Mouse (Mus musculus) naive thymus-derived CD4-positive, alpha-beta T cell, adult 2 months (primary cell): ENCODE data around the gene Vps9d1.
"Not testable (repeated sequence)": the region's sequence is repeated elsewhere in the genome, so short reads cannot be mapped to it uniquely, and the experiment has no call there.

Experiments
- DNase-seq: peaks from one replicate; pipeline ENCODE4 v3.0.0-alpha.2; 2011; ENCODE audit warnings: low read depth

Vps9d1 gene

GRCm38 (mm10) chr8:123253451-123254098 lies 573 bp downstream of the Vps9d1 start:
- DNase-seq: no peak

DNA sequence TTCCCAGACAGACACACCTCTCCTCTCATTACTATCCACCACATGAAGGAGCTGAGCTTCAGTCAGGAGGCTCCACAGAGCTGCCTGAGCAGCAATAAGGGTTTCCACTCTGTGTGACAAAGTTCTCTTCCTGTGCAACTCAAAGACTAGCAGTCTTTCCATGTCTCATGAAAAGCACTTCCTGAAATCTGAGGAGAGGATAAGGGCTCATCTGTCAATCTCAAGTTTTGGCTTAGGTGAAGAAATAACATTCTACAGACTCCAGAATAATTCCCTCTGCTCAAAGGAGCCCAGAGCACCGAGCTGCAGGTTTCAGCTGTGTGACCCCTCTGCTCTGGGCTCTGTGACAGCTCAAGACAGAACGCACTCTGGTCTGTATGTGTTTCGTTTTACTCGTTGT lies 1.2 kb downstream of the Vps9d1 start:
- DNase-seq: peak; percentile 21

DNA sequence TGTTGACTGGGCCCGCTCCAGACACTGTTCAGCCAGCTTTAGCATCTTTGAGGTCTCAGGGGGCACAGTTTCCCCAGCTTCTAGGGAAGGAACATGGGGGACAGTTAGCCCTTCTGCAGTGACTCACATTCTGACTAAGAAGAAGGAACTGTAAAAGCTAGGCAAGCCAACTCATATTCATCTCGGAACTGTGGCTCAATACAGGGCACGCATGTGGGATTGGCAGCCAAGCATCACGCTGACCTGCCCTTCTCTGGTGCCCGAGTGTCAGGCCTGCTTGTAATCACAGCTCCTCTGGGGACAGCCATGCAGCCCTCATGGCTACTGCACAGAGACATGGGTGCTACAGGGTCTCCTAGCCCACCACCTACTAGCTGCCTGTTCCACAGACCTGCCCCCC lies 3.2 kb downstream of the Vps9d1 start:
- no peak for DNase-seq

DNA sequence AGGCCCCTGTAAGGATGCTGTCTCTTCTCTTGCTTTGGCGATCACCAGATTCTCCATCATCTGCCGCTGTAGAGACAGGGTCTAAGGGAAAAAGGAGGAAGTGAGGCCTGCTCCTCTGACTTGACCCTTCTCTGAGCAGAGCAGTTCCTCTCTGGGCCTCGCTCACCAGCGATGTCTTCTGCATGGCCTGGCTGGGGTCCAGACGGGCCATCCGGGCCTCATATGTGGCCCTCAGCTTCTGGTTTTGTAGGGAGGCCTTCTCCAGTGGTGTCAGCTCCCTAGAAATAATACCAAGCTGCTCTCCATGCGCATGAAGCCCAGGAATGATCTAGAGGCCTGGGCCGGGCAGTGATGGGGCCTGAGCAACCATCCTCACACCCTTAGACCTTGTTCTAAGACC lies 5.6 kb downstream of the Vps9d1 start:
- DNase-seq: no peak

GRCm38 (mm10) chr8:123247748-123248147 lies 6.4 kb downstream of the Vps9d1 start:
- no peak for DNase-seq

- no peak for DNase-seq
Measured at GRCm38 (mm10) chr8:123245543-123245942, 8.6 kb downstream of the Vps9d1 start.

- DNase-seq: no peak
Measured at GRCm38 (mm10) chr8:123244382-123244781, 9.8 kb downstream of the Vps9d1 start.

DNA sequence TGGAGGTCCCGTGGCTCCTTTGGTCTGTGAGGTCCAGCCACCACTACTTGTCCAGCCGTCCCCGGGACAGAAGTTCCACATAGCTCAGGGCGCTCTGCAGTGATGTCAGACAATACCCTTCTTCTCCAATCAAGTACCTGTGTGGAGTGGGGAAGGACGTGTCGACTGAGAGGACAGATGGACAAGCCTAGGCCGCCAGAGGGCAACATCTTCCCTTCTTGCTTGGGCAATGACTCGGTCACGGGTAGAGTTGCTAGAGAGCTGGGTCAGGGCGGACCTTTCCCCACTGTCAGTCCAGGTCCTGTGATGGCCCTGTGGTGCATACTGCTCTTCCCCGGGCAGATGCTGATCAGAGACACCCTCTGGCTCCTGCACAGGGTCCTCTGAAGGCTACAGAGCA lies 11.1 kb downstream of the Vps9d1 start:
- DNase-seq: no peak

DNA sequence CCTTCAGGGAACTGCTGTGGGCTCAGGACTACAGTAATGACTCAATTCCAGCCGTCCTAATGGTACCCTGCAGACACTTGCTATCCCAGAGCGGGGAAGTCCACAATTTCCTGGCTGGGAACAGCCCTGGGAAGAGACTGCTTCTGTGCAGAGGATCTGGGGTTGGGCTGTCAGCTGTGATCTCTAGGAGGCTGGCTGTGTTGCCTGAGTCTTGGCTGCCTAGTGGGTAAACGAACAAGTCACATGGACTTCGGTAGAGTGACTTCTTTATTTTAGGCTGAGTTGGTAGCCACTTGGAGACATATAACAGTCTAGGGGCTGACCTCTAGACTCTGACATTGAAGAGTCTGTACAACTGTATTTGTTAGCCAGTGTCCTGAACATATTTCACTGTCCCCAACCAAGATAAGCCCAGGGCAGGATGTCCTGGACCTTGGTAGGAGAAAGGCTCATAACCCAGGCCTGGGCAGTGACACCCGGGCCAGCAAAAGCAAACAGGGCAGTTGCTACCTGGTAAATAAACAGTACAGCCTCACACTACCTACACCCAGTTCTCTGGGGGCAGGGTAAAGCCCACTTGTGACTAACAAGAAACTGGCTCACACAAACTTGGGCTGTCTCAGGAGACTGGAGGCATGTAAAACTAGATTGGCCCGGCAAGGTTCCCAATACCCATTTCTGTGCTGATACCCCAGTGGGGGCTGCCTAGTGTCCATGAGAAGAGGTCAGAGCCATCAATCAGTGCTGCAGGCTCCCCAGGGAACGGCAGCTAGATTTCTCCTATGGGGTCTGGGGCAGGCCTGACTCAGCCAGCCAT lies 11.8 kb downstream of the Vps9d1 start:
- no peak for DNase-seq

DNA sequence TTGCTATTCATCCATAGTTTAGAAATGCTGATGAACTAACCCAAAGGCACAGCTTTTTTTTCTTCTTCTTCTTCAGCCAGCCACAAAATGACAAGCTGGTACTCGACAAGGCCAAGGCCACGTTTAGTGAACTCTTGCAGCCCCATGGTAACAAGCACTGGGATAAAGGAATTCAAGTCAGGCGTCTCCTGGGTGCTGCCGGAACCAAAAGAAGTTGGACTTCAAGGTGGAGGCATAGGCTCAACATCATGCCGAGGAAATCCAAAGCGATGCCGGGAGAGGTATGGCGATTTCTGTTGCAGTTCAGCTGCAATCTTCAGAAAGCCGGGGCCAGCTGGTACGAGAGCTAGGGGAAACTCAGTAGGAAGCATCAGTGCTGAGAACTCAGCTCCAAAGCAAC lies 14.8 kb downstream of the Vps9d1 start:
- DNase-seq: no peak

GRCm38 (mm10) chr8:123235520-123236497 lies 18.3 kb downstream of the Vps9d1 start, which contains the start of gene Spata2l:
Gene Spata2l (minus strand): TSS chr8:123236233.
- DNase-seq: peak; percentile 97

- peak; percentile 38 for DNase-seq
Measured at GRCm38 (mm10) chr8:123234918-123235519, 19.1 kb downstream of the Vps9d1 start.

GRCm38 (mm10) chr8:123233760-123234159 lies 20.4 kb downstream of the Vps9d1 start:
- no peak for DNase-seq

DNA sequence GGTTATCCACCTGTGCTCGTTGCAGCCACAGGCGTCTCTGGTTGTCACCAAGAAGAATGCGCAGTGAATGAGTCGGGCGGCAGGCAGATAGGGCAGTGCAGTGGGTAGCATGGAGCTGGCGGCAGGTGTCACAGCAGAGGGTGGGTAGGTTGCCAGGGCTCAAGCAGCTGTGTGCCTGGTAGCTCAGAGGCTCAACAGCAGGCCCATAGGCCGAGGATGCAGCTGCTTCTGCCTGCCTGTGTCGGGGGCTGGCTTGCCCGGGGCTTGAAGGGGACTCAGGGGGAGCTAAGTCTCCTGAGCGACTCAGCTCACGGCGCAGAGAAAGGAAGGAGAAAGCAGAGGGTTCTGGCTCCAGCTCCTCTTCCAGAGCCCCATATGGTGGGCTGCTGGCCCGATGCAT lies 20.8 kb downstream of the Vps9d1 start:
- no peak for DNase-seq

DNA sequence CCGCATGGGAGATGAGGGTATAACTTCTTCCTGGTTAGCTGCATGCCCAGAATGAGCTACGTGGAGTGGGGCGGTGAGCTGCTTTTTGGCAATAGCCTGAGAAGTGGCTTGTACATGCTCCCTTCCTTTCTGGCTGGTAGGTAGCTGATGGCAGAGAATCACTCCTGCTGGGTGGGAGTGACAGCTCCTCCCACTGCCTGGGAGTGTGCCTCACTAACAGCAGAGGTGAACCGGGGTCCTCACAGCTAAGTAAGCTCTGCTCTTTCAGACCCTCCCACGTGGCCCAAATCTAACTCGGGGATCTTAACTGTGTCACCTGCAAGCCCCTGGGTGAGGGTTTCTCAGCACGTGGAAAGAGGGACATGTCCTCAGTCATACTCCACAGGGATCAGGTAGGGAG lies 21.6 kb downstream of the Vps9d1 start:
- no peak for DNase-seq

DNA sequence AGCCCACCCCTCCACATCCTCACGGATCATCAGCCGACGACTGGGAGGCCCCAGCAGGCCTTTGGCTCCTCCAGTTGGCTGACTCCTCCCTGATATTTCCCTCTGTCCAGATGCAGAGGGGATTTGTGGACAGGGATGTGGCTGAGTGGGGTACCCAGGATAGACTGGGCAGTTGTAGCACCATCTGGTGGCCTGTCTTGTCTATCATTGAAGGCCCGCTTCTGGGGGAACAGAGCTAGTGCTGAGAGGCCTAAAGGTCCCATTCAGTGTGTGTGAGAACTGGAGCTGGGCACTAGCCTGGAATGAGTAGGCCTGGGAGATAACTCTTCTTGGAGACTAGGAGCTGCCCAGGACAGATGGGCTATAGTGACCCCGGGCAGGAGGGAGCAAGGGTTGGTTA lies 22.4 kb downstream of the Vps9d1 start:
- DNase-seq: no peak

- DNase-seq: not testable (repeated sequence)
Measured at GRCm38 (mm10) chr8:123230326-123230725, 23.8 kb downstream of the Vps9d1 start.

DNA sequence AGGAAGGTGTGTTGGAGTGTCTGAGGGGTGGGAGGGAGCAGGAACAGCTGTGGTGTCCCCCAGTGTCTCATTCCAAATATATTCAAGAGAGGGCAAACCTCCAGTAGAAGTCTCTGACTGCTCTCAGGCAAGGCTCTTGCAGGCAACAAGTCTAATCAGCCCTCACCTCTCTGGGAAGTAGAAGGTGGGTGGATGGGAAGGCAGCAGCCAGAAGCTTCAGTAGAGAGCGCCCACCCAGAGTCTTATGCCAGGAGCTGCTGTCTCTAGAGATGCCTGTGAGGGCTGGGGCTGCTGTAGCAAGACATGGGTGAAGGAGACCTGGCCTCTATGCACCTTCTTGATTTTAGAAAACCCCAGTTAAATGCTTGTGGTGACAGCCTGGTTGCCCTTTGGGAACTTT lies 25.7 kb downstream of the Vps9d1 start:
- no peak for DNase-seq

DNA sequence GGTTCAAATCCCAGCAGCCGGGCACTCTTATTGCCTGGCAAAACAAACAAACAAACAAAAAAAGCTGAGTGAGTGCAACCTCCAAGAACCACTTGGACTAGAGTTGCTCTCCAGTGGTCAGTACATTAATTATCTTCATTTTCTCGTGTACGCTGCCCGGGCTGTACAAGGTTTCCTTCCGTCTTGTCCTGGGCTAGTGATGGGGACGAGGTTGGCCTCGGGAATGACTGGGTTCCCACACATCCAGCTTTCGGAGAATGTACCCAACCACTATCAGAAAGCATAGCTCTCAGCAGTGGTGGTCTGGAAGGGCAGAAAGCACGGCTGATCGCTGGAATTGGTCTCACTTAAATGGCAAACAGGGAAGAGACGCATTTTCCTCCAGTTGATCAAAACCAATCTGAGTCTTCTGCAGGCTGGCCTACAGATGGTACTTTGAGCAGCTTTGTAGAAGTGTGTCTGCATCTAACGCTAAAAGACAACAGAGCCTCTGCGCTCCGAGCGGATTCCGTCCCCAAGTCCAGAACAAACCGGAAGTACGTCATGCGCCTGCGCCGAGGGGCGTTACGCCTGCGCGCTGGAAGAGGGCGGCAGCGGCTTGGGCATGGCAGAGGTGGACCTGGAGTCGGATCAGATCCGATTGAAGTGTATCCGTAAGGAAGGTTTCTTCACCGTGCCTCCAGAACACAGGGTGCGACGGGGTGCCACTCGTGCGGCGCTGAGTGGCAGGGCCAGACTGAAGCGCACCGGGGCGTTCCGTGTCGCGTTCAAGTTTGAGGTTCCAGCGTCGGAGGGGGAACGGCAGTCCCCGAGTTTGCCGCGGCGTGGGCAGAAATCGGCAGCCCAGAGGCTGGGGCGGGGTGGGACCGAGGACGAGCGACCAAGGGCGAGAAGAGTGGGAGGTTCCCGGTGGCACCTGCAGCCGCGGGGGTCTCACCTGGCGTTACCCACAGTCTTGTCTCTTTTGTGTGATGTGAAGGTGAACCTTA lies 29.6 kb downstream of the Vps9d1 start, which contains the start of gene Cdk10:
Gene Cdk10, plus strand, starts transcription at position 565 of the 989 bp plus-strand sequence.
- DNase-seq: peak; percentile 93

- no peak for DNase-seq
Measured at GRCm38 (mm10) chr8:123220917-123221316, 33.2 kb downstream of the Vps9d1 start.

DNA sequence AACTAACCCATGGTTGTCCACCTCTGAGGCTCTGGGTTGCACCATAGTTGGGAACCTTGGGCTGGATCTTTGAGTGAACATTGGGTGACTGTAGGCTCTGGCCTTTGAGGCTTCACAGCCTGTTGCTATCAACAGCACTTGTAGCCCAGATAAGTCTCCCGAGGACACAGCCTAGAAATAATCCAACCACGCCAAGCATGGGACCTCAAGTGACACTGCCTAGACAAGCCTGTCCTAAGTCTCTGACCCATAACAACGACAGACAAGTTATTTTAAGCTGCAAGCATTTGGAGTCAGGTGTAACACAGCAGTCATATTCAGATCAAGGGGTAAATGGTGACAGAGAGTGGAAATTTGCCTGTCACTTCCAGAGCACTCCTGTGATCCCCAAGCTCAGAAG lies 38.7 kb downstream of the Vps9d1 start:
- no peak for DNase-seq
